Mouse (Mus musculus) thymus, adult 2 months (tissue): Measurements from ENCODE around the gene Ltbp1.

Source experiments
- CTCF ChIP-seq: fragments of 200-500 bp; IDR thresholded peaks from 2 replicates; pipeline ENCODE4 v1.5.1; 2012; ENCODE audit warnings: mild to moderate bottlenecking, control low read depth, low read length, moderate library complexity, borderline replicate concordance; ENCODE audit not compliant: control insufficient read depth, poor library complexity, insufficient read depth; ENCODE audit errors: extremely low read depth
- POLR2A ChIP-seq: fragments of 200-500 bp; IDR thresholded peaks from 2 replicates; pipeline ENCODE4 v1.6.1; 2012; ENCODE audit warnings: mild to moderate bottlenecking, low read length, control low read depth, moderate library complexity; ENCODE audit not compliant: control insufficient read depth, poor library complexity, insufficient read depth; ENCODE audit errors: extremely low read depth

DNA sequence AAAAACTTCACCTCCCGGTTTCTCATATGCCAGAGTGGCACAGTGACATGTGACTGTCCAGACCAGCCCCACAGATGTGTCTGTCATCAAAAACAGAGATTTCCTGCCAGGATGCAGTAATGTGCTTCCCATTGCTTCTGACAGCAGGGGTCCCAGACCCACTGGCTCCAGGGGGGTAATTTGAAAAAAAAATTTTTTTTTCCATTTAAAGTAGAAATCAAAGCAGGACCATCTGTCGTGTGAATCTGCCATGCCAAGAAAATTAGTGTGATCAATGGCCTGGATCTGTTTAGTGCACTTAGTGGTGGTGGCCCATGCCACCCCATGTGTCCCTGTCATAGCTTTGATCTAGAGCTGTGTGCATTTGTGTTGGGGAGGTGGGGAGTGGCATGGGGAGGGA lies 374.8 kb downstream of the Ltbp1 start:
- no peak for TF ChIP-seq CTCF
- TF ChIP-seq POLR2A = no peak
